8 mouse cellular contexts compared by ENCODE assay signal in genomic region chr2:163994977-163995862, GRCm38 (mm10). TPM values are rescaled to one million over a fixed set of nuclear protein-coding genes. Genes with fewer than 3 reads are reported as not detected.
A peak's percentile ranks its signal among the peaks of the same experiment; 100 is the strongest.
DNase-seq lines count a peak whose midpoint lies in the region; ATAC-seq lines count a peak whose summit lies in the region.

No protein-coding gene starts in this region.

- H3K9ac ChIP-seq in hindbrain, embryonic 13.5 days: peak overlapping the region; percentile 97

- H3K4me3 ChIP-seq in hindbrain, embryonic 13.5 days: peak overlapping the region; percentile 99

- WGBS in hindbrain, embryonic 13.5 days: under 1% methylated on average over 65 of the region's 79 CpGs

- peaks cover 6% of the 10 kb centered on the region; the same call in 1 of the 2 replicates for H3K36me3 ChIP-seq in hindbrain, embryonic 13.5 days

- H3K4me1 ChIP-seq in hindbrain, embryonic 13.5 days (replicated peaks): peaks cover 43% of the 10 kb centered on the region

- DNase-seq in WW6 (ENCODE audit: low read depth, low spot score): peak; percentile 96
- peak; percentile 95 for DNase-seq in cerebellum, postnatal 14 days
- peak; percentile 93 to 95 for DNase-seq in frontal cortex, postnatal 10 days (ENCODE audit: low spot score in 2 of 2)
- peak; percentile 89 to 94 for DNase-seq in left cerebral cortex, adult 18-20 months (ENCODE audit: low spot score in 2 of 2)
- peak; percentile 96 to 98 for DNase-seq in lung, postnatal 4 days
- peak; percentile 99 for DNase-seq in retina, postnatal 1 day
- DNase-seq in thymus, postnatal 4 days: peak; percentile 91

- no peaks in the 10 kb centered on the region for H3K27me3 ChIP-seq in hindbrain, embryonic 13.5 days

- H3K27ac ChIP-seq in hindbrain, embryonic 13.5 days: peak overlapping the region; percentile 95

- peak; percentile 100 for ATAC-seq in hindbrain, embryonic 13.5 days (ENCODE audit: low FRiP score)

- peak overlapping the region; percentile 80 for H3K4me2 ChIP-seq in hindbrain, embryonic 13.5 days

- no peaks in the 10 kb centered on the region for H3K9me3 ChIP-seq in hindbrain, embryonic 13.5 days

RNA-seq across cellular contexts. Expression of gene Ywhab, which starts 0.5 kb away (rescaled TPM):
- polyA plus RNA-seq in hindbrain, embryonic 13.5 days (2015; fragmentation: Nextera tagmentation; extraction: Ambion mirVana): 434 and 443 TPM in 2 replicates
- total RNA-seq in left cerebral cortex, adult 18-20 months (2021): 100 to 1,000 TPM; 469 to 487 TPM

RNA-seq across cellular contexts. Expression of gene Pabpc1l, which starts 30.0 kb away (rescaled TPM):
- 0.44 and 2.2 TPM in 2 replicates for polyA plus RNA-seq in hindbrain, embryonic 13.5 days (2015; fragmentation: Nextera tagmentation; extraction: Ambion mirVana)
- total RNA-seq in left cerebral cortex, adult 18-20 months (2021): 1 to 10 TPM in 1 of 2 experiments, under 1 TPM in 1; 0.51 to 1.3 TPM

Comparison
In these comparisons a context has a peak if more than half of its experiments do, and no peak if none do; other contexts are left out.
1. Peak in every context shown above with its lines: DNase-seq, ATAC-seq, H3K4me3 ChIP-seq and H3K27ac ChIP-seq.